24 mouse cellular contexts compared by ENCODE assay signal in the genomic region with DNA sequence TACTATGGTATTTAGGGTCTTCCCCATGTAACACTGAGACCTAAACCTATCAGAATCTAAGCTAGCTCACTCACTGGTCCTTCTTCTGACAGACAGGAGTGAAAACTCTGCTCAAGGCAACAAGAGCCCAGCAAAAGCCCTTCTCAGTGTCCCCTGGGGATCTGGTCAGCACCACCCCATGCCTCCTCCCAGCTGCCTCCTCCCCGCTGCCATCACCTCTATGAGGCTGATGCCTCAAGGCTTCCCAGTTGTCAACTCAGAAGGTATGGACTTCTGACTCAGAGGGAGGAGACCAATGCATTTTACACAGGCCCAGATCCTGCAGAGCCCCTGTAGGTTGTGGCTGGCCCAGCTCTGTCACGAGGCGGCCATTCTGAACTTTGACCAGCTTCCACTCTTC. TPM values are rescaled to one million over a fixed set of nuclear protein-coding genes. Genes with fewer than 3 reads are reported as not detected.
"Had no signal": no experiment of that assay in that cellular context is flagged by ENCODE, and none has a peak within 500 bp of the region (broad histone marks: within the 10 kb centered on the region; RNA-seq: fewer than 3 reads in every experiment).

No protein-coding gene starts in this region.

- H3K4me2 ChIP-seq: heart, embryonic 11.5 days; heart, embryonic 13.5 days; heart, embryonic 15.5 days; hindbrain, embryonic 13.5 days; hindbrain, embryonic 15.5 days; kidney, embryonic 15.5 days; limb, embryonic 12.5 days; limb, embryonic 15.5 days had no signal

- H3K27me3 ChIP-seq: heart, embryonic 13.5 days; heart, embryonic 15.5 days; hindbrain, embryonic 13.5 days; hindbrain, embryonic 15.5 days; kidney, embryonic 15.5 days; limb, embryonic 12.5 days; limb, embryonic 15.5 days had no signal

- H3K27ac ChIP-seq: heart, adult 2 months; heart, embryonic 13.5 days; heart, embryonic 15.5 days; hindbrain, embryonic 13.5 days; hindbrain, embryonic 15.5 days; hindbrain, postnatal 0 days; kidney, embryonic 15.5 days; kidney, postnatal 0 days; limb, embryonic 12.5 days; limb, embryonic 15.5 days had no signal

- H3K9me3 ChIP-seq: heart, embryonic 13.5 days; heart, embryonic 15.5 days; hindbrain, embryonic 13.5 days; hindbrain, embryonic 15.5 days; kidney, embryonic 15.5 days; limb, embryonic 12.5 days; limb, embryonic 15.5 days had no signal

- DNase-seq: gastrocnemius, postnatal 14 days; gastrocnemius, postnatal 36 days; heart, adult 11 months; heart, adult 2 months; heart, postnatal 14 days; heart, postnatal 36 days; kidney, adult 11 months; kidney, adult 2 months; kidney, adult 9 months; kidney, postnatal 14 days; layer of hippocampus, adult 9-11 months; layer of hippocampus, postnatal 36 days; left cerebral cortex, postnatal 4 days had no signal

- H3K9ac ChIP-seq: heart, embryonic 13.5 days; heart, embryonic 15.5 days; hindbrain, embryonic 13.5 days; hindbrain, embryonic 15.5 days; kidney, embryonic 15.5 days; limb, embryonic 12.5 days; limb, embryonic 15.5 days had no signal

- H3K4me3 ChIP-seq: heart, adult 2 months; heart, embryonic 13.5 days; heart, embryonic 15.5 days; hindbrain, embryonic 13.5 days; hindbrain, embryonic 15.5 days; kidney, embryonic 15.5 days; limb, embryonic 12.5 days; limb, embryonic 15.5 days had no signal

- ATAC-seq: hindbrain, postnatal 0 days had no signal

RNA-seq across cellular contexts. Expression of a gene that starts 38.3 kb away (rescaled TPM):
- polyA plus RNA-seq: liver, adult 2 months had no signal
